Mouse (Mus musculus) thymus, adult 18-20 months (tissue): ENCODE measurements at regions not wholly inside any gene's neighbourhood (a gene's known extent, or its start where the extent isn't known, plus 50 kb on each side); places are given as distances from the start of the nearest gene placed in this dataset.
A peak's percentile ranks its signal among the peaks of the same experiment; 100 is the strongest.

Experiments
- DNase-seq, 2 experiments: peaks; one replicate each; pipeline ENCODE4 v3.0.0; 2022; ENCODE audit warnings: mixed read lengths in 2 of 2

DNA sequence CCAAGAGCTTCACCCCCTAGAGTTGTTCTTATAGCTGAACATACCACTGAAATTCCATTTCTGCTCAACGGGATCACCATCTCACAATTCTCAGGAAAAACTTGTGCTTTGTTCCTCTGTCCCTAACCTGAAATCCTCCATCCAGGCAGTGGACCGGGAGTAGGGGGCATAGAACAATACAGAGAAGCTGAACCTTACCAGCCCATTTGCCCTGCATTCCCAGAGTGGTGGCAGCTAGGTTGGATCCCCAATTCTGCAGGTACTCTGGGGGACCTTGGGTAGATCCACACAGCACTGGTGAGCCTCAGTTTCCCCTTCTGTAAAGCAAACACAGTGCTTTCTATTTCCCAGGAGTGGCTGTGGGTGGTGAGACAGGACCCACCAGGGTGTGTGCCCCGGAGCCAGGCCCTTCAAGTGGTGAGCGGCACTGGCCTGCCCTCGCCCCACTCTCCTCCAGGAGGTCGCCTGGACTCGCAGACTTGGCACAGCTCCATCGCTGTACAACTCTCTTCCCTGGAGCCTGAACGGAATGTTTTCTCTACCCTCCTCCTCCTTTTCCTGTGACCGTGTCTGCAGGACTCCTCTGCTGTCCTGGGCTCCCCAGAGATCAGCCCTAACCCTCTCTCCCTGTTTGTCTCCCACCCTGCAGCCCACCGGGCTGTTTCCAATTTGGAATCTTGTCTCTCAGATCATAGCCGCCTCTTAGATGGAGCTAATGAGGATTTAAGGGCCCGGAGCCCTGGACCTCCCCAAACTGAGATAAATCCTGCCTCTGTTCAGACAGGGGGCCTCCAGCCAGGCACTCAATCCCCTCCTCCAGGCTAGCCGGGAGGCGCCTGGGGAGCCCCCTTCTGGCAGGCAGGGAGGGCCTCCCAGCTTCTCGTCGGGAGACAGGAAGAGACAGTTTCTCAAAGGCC is 52.3 kb upstream of the Cux1 start:
- peak; percentile 45 to 50 for DNase-seq

DNA sequence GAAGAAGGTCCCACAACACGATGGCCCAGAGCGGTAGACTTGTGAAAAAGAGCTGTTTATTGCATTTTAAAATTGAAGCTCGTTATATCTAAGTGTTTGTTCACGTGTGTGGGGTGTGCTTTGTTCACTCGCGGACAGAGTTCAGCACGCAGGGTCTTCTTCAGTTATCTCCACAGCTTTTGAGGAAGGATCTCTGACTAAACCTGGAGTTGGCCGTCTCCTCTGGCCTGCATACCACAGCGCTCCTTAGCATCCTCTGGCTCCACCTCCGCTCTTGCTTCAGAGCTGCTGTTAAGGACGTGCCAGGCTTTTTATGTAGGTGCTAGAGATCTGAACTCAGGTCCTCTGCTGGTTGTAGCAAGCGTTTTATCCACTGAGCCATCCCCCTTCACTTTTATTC is 52.9 kb upstream of the Cux1 start:
- no peak for DNase-seq

DNA sequence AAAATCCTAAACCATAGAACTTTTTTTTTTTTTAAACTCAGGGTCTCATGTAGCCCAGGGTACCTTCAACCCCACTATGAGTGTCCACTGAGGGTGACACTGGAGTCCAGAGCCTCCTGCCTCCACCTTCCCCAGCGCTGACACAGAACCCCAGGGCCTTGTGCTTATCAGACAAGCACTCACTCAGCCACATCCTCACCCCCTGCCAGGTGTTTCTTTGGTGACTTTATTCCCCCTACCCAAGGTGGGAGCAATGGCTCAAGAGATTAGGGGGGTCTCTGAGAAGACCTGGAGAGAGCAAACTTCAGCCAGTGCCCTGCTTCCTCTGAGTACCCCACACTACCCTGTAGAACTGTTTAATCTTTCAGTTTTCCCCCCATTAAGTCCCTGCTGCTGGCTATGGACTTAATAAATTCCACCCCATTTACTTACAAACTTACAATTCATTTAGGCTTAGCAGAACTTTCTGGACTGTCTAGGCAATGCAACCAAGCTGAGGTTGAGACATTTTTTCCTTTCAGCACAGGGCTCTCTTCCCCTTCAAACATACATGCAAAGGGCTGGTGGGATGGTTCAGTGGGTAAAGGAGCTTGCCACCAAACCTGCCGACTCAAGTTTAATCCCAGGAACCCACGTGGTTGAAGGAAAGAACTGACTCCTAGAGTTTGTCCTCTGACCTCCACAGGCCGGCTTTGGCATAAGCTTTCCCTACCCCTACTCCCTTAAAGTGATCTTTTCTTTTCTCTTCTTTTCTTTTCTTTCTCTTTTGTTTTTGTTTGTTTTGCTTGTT is 54.2 kb upstream of the Cux1 start:
- DNase-seq = peak in 1 of 2 experiments; percentile 49

DNA sequence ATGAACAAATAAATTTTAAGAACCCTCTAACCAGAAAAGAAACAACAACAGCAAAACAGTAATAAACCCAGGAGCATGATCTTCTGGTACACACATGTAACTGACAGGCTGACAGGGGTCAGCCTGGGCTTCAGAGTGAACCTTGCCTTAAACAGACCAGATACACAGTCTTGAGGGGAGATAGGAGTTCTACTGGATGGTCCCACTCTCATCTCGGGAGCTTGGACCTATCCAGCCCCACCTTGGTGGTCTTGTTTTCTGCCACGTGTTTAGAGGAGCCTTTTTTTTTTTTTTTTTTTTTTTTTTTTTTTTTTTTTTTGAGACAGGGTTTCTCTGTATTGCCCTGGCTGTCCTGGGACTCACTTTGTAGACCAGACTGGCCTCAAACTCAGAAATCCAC is 54.9 kb upstream of the Cux1 start:
- no peak for DNase-seq

DNA sequence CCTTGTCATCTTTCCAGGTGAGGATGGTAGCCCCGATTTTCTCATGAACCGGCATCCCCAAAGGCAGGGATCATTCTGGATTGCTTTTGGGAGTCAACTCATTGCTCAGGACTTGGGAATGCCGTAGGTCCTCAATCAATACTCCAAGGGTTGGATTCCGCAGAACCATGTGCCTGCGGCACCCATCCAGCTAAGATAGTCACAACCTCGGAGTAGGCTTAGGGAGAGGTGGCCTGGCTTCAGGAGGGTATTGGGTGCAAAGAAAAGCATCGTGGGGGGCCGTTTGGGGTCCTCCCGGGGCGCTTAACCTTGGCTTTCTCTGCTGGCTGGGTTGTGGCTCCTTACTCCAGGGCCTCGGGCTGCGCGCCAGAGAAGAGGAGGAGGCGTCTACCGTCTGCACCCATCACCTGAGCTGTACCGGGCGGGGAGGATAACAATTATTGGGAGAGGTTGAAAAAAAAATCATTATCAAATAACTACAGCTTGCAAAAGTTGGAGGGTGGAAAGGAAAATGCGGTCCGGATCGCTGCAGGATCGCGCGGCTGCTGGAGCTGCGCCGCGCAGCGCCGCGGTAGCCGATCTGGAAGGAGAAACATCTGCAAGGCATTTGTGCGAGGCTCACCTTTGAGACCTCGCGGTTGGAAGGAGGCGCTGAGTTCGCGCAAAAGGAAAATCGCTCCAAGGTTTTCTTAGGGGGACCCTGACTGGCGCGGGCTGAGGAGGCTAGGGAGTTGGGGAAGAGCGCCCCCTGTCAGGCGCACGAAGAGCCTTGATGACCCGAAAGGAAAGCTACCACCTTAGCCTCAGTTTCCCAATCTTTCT is 55.6 kb upstream of the Cux1 start:
- peak; percentile 69 to 80 for DNase-seq

DNA sequence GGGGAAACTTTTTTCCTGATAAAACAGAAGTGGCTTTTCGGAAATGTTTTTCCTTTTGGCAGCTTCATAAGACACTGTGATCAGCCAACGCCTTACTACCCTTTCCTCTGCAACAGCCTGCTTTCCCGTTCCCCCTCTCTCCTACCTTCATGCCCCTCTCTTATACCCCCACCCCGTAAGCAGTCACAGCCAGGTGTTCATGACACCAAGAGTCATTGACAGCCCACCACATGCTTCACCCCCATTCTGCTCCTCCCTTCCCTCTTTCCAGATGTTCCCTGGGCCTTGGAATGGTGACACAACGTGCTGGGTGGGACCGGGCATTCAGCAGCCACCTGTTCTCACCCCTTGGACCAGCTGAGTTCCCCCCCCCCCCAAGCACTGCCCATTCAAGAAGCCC is 56.5 kb upstream of the Cux1 start:
- DNase-seq = peak in 1 of 2 experiments; percentile 45

DNA sequence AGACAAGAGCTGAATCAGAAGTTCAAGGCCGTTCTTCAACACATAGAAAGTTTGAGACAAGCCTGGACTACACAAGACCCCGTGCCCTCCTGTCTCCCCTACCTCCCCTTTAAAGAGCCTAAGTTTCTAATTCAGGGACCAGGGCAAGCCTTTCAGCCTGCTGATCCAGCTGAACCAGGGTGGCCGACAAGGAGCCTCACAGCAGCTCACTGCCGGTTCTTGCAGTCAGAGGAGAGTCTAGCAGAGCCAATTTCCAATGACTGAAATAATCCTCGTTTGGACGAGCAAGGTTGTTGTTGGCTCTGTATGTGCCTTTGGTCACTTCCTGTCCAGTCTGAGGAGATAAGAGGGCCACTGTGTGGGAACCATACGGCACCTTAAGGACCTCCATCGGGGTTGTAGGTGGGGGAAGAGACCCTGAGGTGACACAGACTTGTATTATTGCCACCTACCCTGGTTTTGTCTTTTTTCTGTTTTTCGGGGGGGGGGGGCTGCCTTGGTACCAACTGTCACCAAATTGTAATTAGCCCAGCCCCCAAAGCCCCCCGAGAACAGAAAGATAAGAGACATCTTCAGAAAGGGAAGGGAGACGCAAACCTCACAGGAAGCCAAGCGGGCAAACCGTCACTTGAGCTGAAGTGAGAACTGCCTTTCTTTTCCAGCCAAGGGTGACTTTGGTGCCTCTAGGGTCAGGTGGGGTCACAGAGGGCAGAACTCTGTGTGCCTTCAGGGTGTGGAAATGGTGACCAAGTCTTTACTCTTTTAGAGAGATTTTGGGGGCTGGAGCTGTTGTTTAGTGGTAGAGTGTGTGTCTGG is 58.1 kb upstream of the Cux1 start:
- peak; percentile 55 to 73 for DNase-seq

DNA sequence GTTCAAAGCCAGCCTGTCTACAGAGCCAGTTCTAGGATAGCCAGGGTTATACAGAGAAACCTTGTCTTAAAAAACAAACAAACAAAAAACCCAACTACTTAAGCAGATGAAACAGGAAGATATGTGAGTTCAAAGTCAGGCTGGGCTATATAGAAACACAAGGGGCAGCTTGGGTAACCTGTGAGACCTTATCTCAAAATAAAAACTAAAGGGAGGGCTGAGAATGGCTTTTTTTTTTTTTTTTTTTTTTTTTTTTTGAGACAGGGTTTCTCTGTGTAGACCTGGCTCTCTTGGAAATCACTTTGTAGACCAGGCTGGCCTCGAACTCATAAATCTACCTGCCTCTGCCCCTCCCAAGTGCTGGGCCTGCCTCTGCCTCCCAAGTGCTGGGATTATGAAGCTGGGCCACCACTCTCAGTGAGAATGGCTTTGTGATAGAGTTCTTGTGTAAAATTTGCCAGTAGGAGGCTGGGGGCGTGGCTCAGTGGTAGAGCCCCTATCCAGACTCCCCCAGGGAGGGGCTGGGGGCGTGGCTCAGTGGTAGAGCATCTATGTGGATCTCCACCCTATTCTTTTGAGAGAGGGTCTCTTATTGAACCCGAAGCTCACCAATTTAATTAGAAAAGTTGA is 59.0 kb upstream of the Cux1 start:
- DNase-seq = peak; percentile 62 to 76

DNA sequence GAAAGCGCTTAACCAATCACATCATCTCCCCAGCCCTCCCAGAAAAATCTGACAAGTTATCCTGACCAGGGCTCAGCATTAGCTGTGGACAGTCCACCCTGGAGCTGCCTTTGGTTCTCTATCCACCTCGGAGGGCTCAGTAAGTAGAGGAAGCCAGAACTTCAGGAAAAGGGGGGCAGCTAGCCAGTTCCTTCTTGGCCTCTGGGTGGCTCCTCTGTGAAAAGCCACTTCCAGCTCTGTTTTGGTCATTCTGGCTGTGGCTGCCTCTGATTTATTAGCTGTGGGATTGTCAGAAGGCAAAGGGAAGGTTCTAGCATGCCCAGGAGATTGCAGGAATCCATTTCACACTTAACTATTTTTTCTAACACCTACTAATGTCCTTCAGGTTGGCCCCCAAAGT is 59.6 kb upstream of the Cux1 start:
- DNase-seq = no peak

DNA sequence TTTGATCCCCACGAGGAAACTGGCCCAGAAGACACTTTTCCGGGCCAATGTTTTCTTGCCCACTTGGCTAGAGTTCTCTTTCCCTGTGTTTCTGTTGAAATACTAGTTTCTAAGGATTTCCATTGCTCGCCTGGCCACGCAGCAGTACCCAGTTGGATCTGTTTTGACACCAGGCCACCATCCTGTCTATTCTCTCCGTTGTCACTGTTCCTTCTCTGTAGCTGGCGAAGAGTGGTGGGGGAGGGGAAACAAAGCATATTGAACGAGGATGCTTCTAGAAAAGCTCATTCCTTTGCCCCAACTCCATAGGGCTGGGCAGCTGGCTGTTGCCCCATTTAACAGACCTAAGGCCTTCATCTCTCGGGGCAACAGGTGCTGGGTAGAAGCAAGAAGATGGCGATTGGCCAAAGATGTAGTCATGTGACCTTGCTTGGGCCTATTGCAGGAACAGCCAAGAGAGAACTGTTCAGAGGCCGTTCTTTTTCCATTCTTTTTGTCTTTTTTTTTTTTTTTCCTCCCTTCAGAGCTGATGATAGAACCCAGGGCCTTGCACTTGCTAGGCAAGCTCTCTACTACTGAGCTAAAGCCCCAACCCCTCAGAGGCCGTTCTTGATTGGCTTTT is 60.5 kb upstream of the Cux1 start:
- peak in 1 of 2 experiments; percentile 68 for DNase-seq

DNA sequence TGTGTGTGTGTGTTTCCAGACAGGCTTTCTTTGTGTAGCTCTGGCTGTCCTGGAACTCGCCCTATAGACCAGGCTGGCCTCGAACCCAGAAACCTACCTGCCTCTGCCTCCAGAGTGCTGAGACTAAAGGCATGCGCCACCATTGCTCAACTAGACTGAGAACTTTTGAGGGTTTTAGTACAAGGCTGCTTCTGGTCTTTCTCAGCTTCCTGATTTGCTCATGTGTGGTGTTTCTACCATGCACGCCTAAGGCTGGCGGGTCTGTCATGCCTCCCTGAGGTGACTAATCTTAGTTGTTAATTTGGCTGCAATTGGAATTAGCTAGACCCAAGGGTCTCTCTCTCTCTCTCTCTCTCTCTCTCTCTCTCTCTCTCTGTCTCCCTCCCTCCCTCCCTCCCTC is 61.2 kb upstream of the Cux1 start:
- no peak for DNase-seq

DNA sequence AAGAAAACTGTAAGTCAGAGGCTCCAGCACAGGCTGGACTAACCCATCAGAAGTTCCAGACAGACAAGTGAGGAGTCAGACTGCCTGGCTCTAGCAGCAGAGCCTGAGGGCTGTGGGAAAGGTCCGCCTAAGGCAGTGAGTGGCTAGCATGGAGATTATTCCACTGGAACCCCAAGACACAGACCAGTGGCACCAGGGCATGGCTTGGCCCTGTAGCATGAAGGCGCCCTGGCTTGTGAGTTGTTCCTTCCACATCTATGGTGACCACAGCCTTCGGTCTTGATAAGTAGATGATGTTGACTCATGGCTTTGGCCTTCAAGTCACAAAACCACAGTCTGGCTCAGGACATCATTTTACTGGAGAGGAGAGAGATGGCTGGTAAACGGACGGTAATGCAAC is 60.7 kb upstream of the Myl10 start:
- DNase-seq = no peak

DNA sequence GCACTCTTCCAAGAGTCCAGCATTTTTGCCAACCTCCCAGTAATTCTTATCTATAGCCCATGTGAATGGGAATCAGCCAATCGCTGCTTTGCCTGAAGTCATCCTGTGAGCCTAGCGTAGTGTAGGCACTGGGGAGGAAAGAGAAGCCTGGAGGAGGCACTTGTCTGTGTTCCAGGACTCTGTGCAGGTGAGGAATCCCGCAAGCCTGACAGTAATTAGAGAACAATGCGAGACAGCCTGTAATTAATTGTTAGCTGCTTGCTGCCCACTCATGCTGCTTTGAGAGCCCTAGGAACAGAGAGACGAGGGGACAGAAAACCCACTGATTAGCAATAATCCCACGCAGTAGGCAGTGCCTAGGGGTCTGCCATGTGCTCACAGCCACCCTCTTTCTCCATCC is 59.0 kb upstream of the Myl10 start:
- DNase-seq = no peak

DNA sequence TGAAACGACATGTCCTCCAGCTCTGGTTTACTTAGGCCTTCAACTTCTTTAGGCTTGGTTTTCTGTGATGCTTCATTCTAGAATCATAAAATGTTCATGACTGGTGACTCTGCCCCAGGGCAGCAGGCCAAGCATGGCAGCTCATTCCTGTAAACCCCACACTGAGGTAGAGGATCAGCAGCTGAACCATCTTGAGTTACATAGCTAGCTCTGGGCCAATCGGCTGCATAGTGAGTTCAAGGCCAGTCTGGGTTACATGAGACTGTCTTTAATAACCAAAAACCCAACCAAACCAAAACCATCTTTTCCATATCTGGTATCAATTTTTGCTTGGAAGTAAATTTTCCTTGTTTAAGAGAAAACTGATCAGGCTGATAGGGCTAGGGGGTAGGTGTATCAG is 57.8 kb upstream of the Myl10 start:
- DNase-seq = no peak

DNA sequence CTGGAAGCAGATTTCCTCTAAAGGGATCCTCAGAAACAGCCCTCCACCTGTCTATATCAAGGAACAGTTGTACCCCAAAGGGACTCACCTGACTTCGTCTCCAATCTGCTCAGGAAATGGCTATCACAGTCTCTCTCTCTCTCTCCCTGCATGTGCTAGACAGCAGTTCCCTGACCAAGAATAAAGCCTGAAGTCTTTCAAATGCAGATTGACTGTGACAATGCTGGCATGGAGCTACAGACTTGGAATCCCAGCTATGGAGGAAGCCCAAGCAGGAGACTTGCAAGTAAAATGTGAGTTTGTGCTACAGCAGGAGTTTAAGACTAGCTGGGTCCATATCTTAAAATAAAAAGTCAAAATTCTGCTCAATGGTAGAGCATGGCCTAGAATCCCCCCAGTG is 56.5 kb upstream of the Myl10 start:
- no peak for DNase-seq

DNA sequence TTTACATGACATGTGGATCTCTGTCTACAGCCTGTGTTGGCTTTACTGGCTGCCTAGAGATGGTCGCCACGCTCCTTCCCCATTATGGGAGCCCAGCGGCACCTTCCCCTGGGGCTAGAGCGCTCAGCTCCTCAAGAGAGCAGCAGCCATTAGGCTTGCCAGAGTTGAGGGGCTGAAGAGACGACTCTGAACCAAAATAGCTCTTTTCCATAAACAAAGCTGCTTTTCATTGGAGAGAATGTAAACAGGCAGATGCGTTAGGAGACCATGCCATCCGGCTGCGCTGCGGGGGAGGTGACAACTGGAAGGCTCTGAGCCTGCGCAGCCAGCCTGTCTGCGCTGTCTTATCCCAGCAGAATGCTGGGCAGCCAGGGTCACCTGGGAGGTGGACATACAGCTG is 55.1 kb upstream of the Myl10 start:
- no peak for DNase-seq

DNA sequence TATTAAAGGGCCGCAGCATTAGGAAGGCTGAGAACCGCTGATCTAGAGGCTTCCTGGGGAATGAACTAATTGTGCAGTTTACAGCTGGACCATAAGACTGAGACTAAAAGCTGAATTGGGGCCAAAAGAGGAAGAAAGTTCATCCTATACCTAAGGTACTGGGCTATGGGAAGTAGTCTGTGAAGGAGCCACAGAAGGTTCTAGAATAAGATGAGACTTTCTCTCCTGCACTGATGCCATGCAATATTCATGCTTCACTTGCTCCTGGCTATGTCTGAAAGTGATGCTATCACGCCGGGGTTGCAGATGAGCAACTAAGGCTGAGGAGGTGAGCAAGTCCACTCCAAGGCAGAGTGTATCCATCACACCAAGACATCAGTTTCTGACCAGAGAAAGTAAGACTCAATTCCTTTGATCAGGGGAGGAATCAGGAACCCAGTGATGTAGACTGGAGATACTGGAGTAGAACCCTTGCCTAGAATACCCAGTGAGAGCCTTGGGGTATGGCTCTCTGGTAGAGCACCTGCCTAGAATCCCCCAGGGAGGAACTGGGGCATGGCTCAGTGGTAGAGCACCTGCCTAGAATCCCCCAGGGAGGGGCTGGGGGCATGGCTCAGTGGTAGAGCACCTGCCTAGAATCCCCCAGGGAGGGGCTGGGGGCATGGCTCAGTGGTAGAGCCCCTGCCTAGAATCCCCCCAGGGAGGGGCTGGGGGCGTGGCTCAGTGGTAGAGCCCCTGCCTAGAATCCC is 51.9 kb upstream of the Myl10 start:
- no peak for DNase-seq

DNA sequence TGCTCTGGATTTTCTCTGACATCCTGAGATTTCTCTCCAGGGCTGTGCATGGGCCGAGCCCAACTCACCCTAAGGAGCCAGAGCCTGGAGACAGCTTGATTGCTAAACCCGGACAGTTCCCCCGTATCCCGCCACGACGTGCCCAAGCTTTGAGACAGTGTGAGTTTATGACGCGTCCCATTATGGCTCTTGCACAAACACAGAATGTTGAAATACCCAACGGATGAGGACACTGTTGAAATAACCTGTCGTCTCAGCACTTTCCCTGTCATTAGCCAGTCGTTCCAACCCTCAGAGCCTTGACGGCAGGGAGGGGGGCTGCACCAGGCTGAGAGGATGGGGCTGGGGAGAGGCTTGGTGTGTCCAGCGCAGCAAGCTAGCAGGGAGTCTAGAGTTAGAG is 50.7 kb upstream of the Myl10 start:
- no peak for DNase-seq
